Mouse (Mus musculus) CH12.LX (cell line): Measurements from ENCODE around the gene Tmco5. TPM values are rescaled to one million over a fixed set of nuclear protein-coding genes. Genes with fewer than 3 reads are reported as not detected.

Experiments
- DNase-seq: peaks from one replicate; pipeline ENCODE4 v3.0.0-alpha.2; 2013; ENCODE audit errors: extremely low read depth
- H3K27ac ChIP-seq: 2 replicates; pipeline ENCODE4 v1.5.1; 2012; ENCODE audit warnings: low read depth, mild to moderate bottlenecking, control low read depth, moderate library complexity; ENCODE audit not compliant: insufficient read depth
- H3K27me3 ChIP-seq: replicated peaks from 2 replicates; pipeline ENCODE3; 2012; ENCODE audit warnings: inconsistent platforms
- H3K36me3 ChIP-seq, 2 experiments: replicated peaks in 1 of 2; 2 replicates each; pipeline versions ENCODE3 to v1.6.1; 2012; ENCODE audit warnings: inconsistent platforms in 1 of 2, low read length in 1 of 2, mild to moderate bottlenecking in 1 of 2, mixed read lengths in 1 of 2, moderate library complexity in 1 of 2; ENCODE audit not compliant: control insufficient read depth in 1 of 2, insufficient read depth in 1 of 2
- H3K4me1 ChIP-seq, 2 experiments: 2 replicates each; pipeline ENCODE4 v1.6.1; 2012; ENCODE audit warnings: inconsistent platforms in 1 of 2, moderate library complexity in 1 of 2; ENCODE audit not compliant: insufficient read depth in 2 of 2, control insufficient read depth in 1 of 2
- H3K4me2 ChIP-seq: 2 replicates; pipeline ENCODE4 v1.6.1; 2012; ENCODE audit warnings: low read depth, mild to moderate bottlenecking, control low read depth; ENCODE audit not compliant: poor library complexity, insufficient read depth, severe bottlenecking
- H3K4me3 ChIP-seq, 3 experiments: fragments of 150-350 bp in 1 of 3; sonication (generic) in 1 of 3; replicated peaks in 1 of 3; 2 replicates each; pipeline versions ENCODE3 to v1.5.1; 2011 to 2012; ENCODE audit warnings: low read depth in 2 of 3, low read length in 2 of 3, mild to moderate bottlenecking in 2 of 3, moderate library complexity in 2 of 3, control low read depth in 1 of 3, improper control_type of control experiment in 1 of 3, inconsistent platforms in 1 of 3, mixed read lengths in 1 of 3; ENCODE audit not compliant: poor library complexity in 1 of 3
- H3K79me2 ChIP-seq: replicated peaks from 2 replicates; pipeline ENCODE4 v1.6.1; 2012; ENCODE audit warnings: mild to moderate bottlenecking, moderate library complexity; ENCODE audit not compliant: control insufficient read depth, poor library complexity, insufficient read depth, severe bottlenecking; ENCODE audit errors: extremely low read depth
- H3K9ac ChIP-seq: 2 replicates; pipeline ENCODE4 v1.6.1; 2012; ENCODE audit warnings: low read depth, mild to moderate bottlenecking, control low read depth, moderate library complexity; ENCODE audit not compliant: insufficient read depth
- H3K9me3 ChIP-seq: replicated peaks from 2 replicates; pipeline ENCODE3; 2012; ENCODE audit warnings: low read length, inconsistent platforms, mixed read lengths
- BHLHE40 ChIP-seq: IDR thresholded peaks from 2 replicates; pipeline ENCODE4 v1.6.1; 2011; ENCODE audit warnings: mild to moderate bottlenecking, low read depth, low read length, improper control_type of control experiment
- CHD1 ChIP-seq: IDR thresholded peaks from 2 replicates; pipeline ENCODE4 v1.6.1; 2012; ENCODE audit warnings: low read depth, low read length, improper control_type of control experiment, inconsistent platforms
- EP300 ChIP-seq: IDR thresholded peaks from 2 replicates; pipeline ENCODE4 v1.6.1; 2011; ENCODE audit warnings: low read length, improper control_type of control experiment
- IRF4 ChIP-seq: IDR thresholded peaks from 2 replicates; pipeline ENCODE4 v1.6.1; 2014; ENCODE audit warnings: low read depth, mild to moderate bottlenecking, inconsistent platforms, low read length, improper control_type of control experiment
- KAT2A ChIP-seq: IDR thresholded peaks from 2 replicates; pipeline ENCODE4 v1.6.1; 2012; ENCODE audit warnings: low read length, improper control_type of control experiment, inconsistent platforms; ENCODE audit not compliant: insufficient replicate concordance
- MAFK ChIP-seq: IDR thresholded peaks from 2 replicates; pipeline ENCODE4 v1.6.1; 2011; ENCODE audit warnings: low read length, improper control_type of control experiment; ENCODE audit not compliant: insufficient replicate concordance
- MAX ChIP-seq: IDR thresholded peaks from 2 replicates; pipeline ENCODE4 v1.6.1; 2011; ENCODE audit warnings: low read length, improper control_type of control experiment
- MEF2A ChIP-seq: IDR thresholded peaks from 2 replicates; pipeline ENCODE4 v1.6.1; 2014; ENCODE audit warnings: low read depth, mild to moderate bottlenecking, inconsistent platforms, low read length, improper control_type of control experiment, borderline replicate concordance
- MXI1 ChIP-seq: IDR thresholded peaks from 2 replicates; pipeline ENCODE4 v1.6.1; 2011; ENCODE audit warnings: mild to moderate bottlenecking, low read depth, low read length, improper control_type of control experiment
- NELFE ChIP-seq: IDR thresholded peaks from 2 replicates; pipeline ENCODE4 v1.6.1; 2011; ENCODE audit warnings: low read depth, low read length, improper control_type of control experiment
- PAX5 ChIP-seq: IDR thresholded peaks from 2 replicates; pipeline ENCODE4 v1.6.1; 2012; ENCODE audit warnings: low read length, inconsistent platforms, mixed read lengths
- POLR2A ChIP-seq: IDR thresholded peaks from 2 replicates; pipeline ENCODE4 v1.6.1; 2011; ENCODE audit warnings: low read depth, mild to moderate bottlenecking, improper control_type of control experiment, low read length
- POLR2AphosphoS2 ChIP-seq: IDR thresholded peaks from 2 replicates; pipeline ENCODE4 v1.6.1; 2011; ENCODE audit warnings: low read depth, low read length, improper control_type of control experiment
- RAD21 ChIP-seq: IDR thresholded peaks from 2 replicates; pipeline ENCODE4 v1.6.1; 2011; ENCODE audit warnings: low read depth, mild to moderate bottlenecking, low read length, improper control_type of control experiment, moderate library complexity
- TBP ChIP-seq: conservative IDR thresholded peaks from 2 replicates; pipeline ENCODE4 v1.6.1; 2011; ENCODE audit warnings: low read depth, low read length, improper control_type of control experiment
- UBTF ChIP-seq: IDR thresholded peaks from 2 replicates; pipeline ENCODE4 v1.6.1; 2012; ENCODE audit warnings: low read depth, mild to moderate bottlenecking, inconsistent platforms, low read length, improper control_type of control experiment, moderate library complexity
- USF2 ChIP-seq: conservative IDR thresholded peaks from 2 replicates; pipeline ENCODE4 v1.6.1; 2011; ENCODE audit warnings: low read depth, low read length, improper control_type of control experiment
- ZKSCAN1 ChIP-seq: IDR thresholded peaks from 2 replicates; pipeline ENCODE4 v1.6.1; 2012; ENCODE audit warnings: low read depth, inconsistent platforms, low read length, improper control_type of control experiment, borderline replicate concordance
- ZNF384 ChIP-seq: IDR thresholded peaks from 2 replicates; pipeline ENCODE4 v1.6.1; 2012; ENCODE audit warnings: low read depth, low read length, improper control_type of control experiment, inconsistent platforms
- dilution Hi-C: fragments of 300-500 bp; cut with MboI; formaldehyde crosslinking; loops from 2 replicates; pipeline ENCODE4 v1.14.3; 2020; ENCODE audit warnings: low sequenced_read_pairs; ENCODE audit not compliant: extremely low pct_unique_long_range_greater_than_20kb, extremely low pct_ligation_motif_present
- in situ Hi-C: fragments of 300-500 bp; cut with MboI; formaldehyde crosslinking; loops from 3 replicates; pipeline ENCODE4 v1.14.3; 2019; ENCODE audit warnings: low sequenced_read_pairs, low pct_ligation_motif_present, low pct_unique_long_range_greater_than_20kb, mixed read lengths
- polyA plus RNA-seq: library from polyadenylated mRNA; unstranded; fragments of >175 nt; gene quantifications from 2 replicates; pipeline ENCODE4 v1.2.1, GENCODE M21; 2012; ENCODE audit warnings: low read depth; ENCODE audit not compliant: insufficient read length
- total RNA-seq, 2 experiments: library from RNA; depleted of rRNA; stranded (reverse); fragments of 300-350 nt in 1 of 2; fragments of >200 nt in 1 of 2; gene quantifications; 2 replicates each; pipeline ENCODE4 v1.2.3; 2012 to 2014

Tmco5 gene
- total and polyA plus RNA-seq, 3 experiments = not detected

DNA sequence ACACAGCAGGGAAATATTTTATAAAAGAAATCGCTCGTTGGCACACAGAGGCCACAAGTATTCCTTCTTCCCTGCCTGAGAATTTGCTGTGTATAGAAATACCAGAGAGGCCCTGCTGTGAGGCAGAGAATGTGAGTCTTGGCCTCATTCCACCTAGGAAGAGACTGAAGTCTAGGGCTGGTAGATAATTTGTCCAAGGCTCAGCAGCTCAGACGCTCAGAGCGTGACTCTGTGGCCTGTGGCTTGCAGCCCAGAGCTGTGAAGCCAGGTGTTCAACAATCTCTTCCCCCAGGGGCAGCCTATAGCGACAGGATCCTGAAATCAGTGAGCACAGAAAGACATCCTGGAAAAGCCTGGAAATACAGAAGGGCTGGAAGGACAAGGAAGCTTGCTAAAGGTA is 26.2 kb upstream of the Tmco5 start:
- no peak for TF ChIP-seq BHLHE40
- no peak for TF ChIP-seq MAFK
- no peak for TF ChIP-seq KAT2A
- no peak for TF ChIP-seq MAX
- no peak for TF ChIP-seq UBTF
- Histone ChIP-seq H3K9me3 (no peaks in the 10 kb centered on the region), H3K36me3 (no peaks in the 10 kb centered on the region), H3K4me2 (no peak overlapping the region), H3K4me1 (no peaks in the 10 kb centered on the region), H3K9ac (no peak overlapping the region), H3K27me3 (no peaks in the 10 kb centered on the region), H3K79me2 (no peaks in the 10 kb centered on the region), H3K27ac (no peak overlapping the region), H3K4me3 (no peak overlapping the region)
- DNase-seq = no peak
- in situ Hi-C loops (no loop called here), dilution Hi-C loops (no loop called here)

DNA sequence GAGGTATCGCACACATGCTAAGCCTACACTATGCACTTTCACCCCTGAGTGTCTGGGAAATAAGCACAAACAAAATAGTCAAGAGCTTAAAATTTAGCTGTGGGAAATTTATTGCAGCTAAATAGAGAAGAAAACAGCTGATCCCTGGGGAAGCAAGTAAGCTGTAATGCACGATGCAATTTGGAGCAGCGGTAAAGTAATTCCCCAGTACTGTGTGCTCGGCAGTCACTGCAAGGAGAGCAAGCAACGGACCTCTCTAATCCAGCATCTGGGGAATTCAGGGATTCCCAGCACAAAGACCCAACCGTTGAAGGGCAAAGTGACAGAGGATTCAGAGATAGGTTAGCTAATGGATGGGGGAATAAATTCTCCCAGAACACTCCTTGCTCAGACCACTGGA is 19.8 kb upstream of the Tmco5 start:
- no peaks in the 10 kb centered on the region for H3K27me3 ChIP-seq
- no peak overlapping the region for H3K9ac ChIP-seq
- dilution Hi-C loops = no loop called here
- in situ Hi-C loops = no loop called here
- TF ChIP-seq POLR2AphosphoS2 (no peak), TBP (no peak)
- TF ChIP-seq, all 38 proteins: peak for 0
- Histone ChIP-seq H3K4me3 (no peak overlapping the region), H3K79me2 (no peaks in the 10 kb centered on the region), H3K36me3 (no peaks in the 10 kb centered on the region), H3K27ac (no peak overlapping the region), H3K4me2 (no peak overlapping the region), H3K9me3 (no peaks in the 10 kb centered on the region), H3K4me1 (no peaks in the 10 kb centered on the region)
- no peak for DNase-seq

DNA sequence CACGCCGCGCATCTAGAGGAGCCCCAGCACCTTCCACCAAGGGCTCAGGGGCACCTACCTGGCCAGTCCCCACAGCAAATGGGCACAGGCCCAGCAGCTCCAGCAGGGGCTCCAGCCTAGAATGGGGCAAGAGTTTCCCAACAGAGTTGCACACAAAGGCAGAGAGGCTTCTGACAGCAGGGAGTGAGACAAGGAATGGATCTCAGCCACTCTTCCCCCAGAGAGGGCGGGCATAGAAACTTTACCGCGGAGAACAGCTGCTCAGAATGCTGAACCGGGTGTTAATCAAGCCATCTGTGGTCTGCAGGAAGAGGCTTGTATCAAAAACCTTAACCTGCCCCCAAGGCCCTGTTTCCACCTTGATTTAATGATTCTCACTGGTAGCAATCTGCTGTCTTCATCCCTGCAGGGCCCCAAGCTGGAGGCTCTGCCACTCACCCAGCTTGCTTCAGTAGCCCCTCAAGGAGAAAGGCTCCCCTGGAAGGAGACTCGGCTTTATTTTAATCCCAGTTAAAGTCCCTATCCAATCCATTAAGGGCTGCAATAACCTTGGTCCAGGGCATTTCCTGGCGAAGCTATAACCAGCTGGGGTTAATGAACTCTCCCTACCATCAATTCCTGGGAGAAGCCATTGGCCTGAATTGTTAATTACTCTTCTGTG is 1.4 kb upstream of the Tmco5 start:
- H3K9ac ChIP-seq = no peak overlapping the region
- no peak for TF ChIP-seq NELFE
- TF ChIP-seq PAX5 = no peak
- TF ChIP-seq IRF4 = no peak
- no peak for TF ChIP-seq MEF2A
- no peak for TF ChIP-seq RAD21
- no peak for TF ChIP-seq ZKSCAN1
- TF ChIP-seq ZNF384 = no peak
- no peak for TF ChIP-seq USF2
- no peak for TF ChIP-seq MXI1
- TF ChIP-seq POLR2A = no peak
- no peak for TF ChIP-seq CHD1
- no peak for TF ChIP-seq EP300
- H3K79me2 ChIP-seq = no peaks in the 10 kb centered on the region
- H3K27ac ChIP-seq = no peak overlapping the region
- DNase-seq = no peak
- no peaks in the 10 kb centered on the region for H3K9me3 ChIP-seq
- H3K4me2 ChIP-seq = no peak overlapping the region
- H3K4me1 ChIP-seq = no peaks in the 10 kb centered on the region
- dilution Hi-C loops = no loop called here
- H3K27me3 ChIP-seq = peaks cover 2% of the 10 kb centered on the region
- H3K4me3 ChIP-seq = no peak overlapping the region
- in situ Hi-C loops = loop anchor here (25.0 kb wide), 1 partner anchor 585 kb away; no protein-coding TSS in a partner anchor
- no peaks in the 10 kb centered on the region for H3K36me3 ChIP-seq
